Mouse (Mus musculus) urinary bladder, postnatal 10 days (tissue): ENCODE data around the gene Samd1.
"Not testable (repeated sequence)": the region's sequence is repeated elsewhere in the genome, so short reads cannot be mapped to it uniquely, and the experiment has no call there.

Source experiments
- DNase-seq: peaks from one replicate; pipeline ENCODE4 v3.0.0; 2022; ENCODE audit warnings: low spot score

Samd1 gene

GRCm38 (mm10) chr8:83983222-83983621, 14.2 kb upstream of the Samd1 start:
- DNase-seq: not testable (repeated sequence)

GRCm38 (mm10) chr8:83989243-83989642, 8.2 kb upstream of the Samd1 start:
- no peak for DNase-seq

- no peak for DNase-seq
Observed at GRCm38 (mm10) chr8:83990170-83990569, 7.3 kb upstream of the Samd1 start.

GRCm38 (mm10) chr8:83992488-83992887, 5.0 kb upstream of the Samd1 start:
- DNase-seq: no peak

- DNase-seq: no peak
Observed at GRCm38 (mm10) chr8:83994030-83994429, 3.4 kb upstream of the Samd1 start.

- DNase-seq: no peak
Observed at GRCm38 (mm10) chr8:83995973-83996372, 1.5 kb upstream of the Samd1 start.

GRCm38 (mm10) chr8:83996567-83997505, 636 bp upstream of the Samd1 start:
- peak; percentile 66 for DNase-seq

- no peak for DNase-seq
Observed at GRCm38 (mm10) chr8:83998231-83999056, 972 bp downstream of the Samd1 start.

GRCm38 (mm10) chr8:83999057-83999705, 1.7 kb downstream of the Samd1 start:
- no peak for DNase-seq

GRCm38 (mm10) chr8:83999825-84000224, 2.4 kb downstream of the Samd1 start:
- DNase-seq: no peak

GRCm38 (mm10) chr8:84001281-84002000, 4.0 kb downstream of the Samd1 start, which contains the start of gene 1700067K01Rik:
1700067K01Rik (plus strand) TSS chr8:84001502.
- DNase-seq: no peak

GRCm38 (mm10) chr8:84002957-84003611, 5.6 kb downstream of the Samd1 start:
- DNase-seq: no peak

- DNase-seq: no peak
Observed at GRCm38 (mm10) chr8:84003612-84004246, 6.3 kb downstream of the Samd1 start.

GRCm38 (mm10) chr8:84004533-84005201, 7.2 kb downstream of the Samd1 start:
- peak; percentile 67 for DNase-seq

- not testable (repeated sequence) for DNase-seq
Observed at GRCm38 (mm10) chr8:84005502-84005901, 8.0 kb downstream of the Samd1 start.

GRCm38 (mm10) chr8:84008362-84008761, 10.9 kb downstream of the Samd1 start:
- DNase-seq: no peak

GRCm38 (mm10) chr8:84009876-84010275, 12.4 kb downstream of the Samd1 start:
- DNase-seq: peak; percentile 67

- DNase-seq: no peak
Observed at GRCm38 (mm10) chr8:84010625-84011611, 13.4 kb downstream of the Samd1 start.
